Mouse (Mus musculus) kidney, postnatal 0 days (tissue): ENCODE data around the gene Eya2. TPM values are rescaled to one million over a fixed set of nuclear protein-coding genes. Genes with fewer than 3 reads are reported as not detected.
A peak's percentile ranks its signal among the peaks of the same experiment; 100 is the strongest.

Experiments
- ATAC-seq: fragments of 200-750 bp; cut with Nextera tagmentation; replicated peaks from 2 replicates; pipeline ENCODE4 v1.8.0; 2017; ENCODE audit warnings: low read depth, moderate number of reproducible peaks, moderate TSS enrichment, moderate library complexity; ENCODE audit not compliant: low FRiP score
- DNase-seq: peaks from one replicate; pipeline ENCODE4 v3.0.0-alpha.2; 2016; ENCODE audit warnings: low spot score
- H3K27ac ChIP-seq: fragments of 300-500 bp; sonication (generic); 2 replicates; pipeline ENCODE4 v1.5.1; 2014; ENCODE audit warnings: mild to moderate bottlenecking
- H3K27me3 ChIP-seq: fragments of 300-500 bp; sonication (generic); 2 replicates; pipeline ENCODE4 v1.6.1; 2014; ENCODE audit warnings: low read length, mixed read lengths; ENCODE audit not compliant: insufficient read depth
- H3K36me3 ChIP-seq: fragments of 300-500 bp; sonication (generic); 2 replicates; pipeline ENCODE4 v1.6.1; 2014; ENCODE audit warnings: low read length, mixed read lengths; ENCODE audit not compliant: insufficient read depth
- H3K4me1 ChIP-seq: fragments of 300-500 bp; sonication (generic); replicated peaks from 2 replicates; pipeline ENCODE4 v1.6.1; 2014; ENCODE audit warnings: antibody characterized with exemption, low read length, mixed read lengths; ENCODE audit not compliant: insufficient read depth
- H3K4me2 ChIP-seq: fragments of 300-500 bp; sonication (generic); 2 replicates; pipeline ENCODE4 v1.6.1; 2014; ENCODE audit warnings: mild to moderate bottlenecking, low read length, moderate library complexity, mixed read lengths
- H3K4me3 ChIP-seq: fragments of 300-500 bp; sonication (generic); replicated peaks from 2 replicates; pipeline ENCODE4 v1.5.1; 2014; ENCODE audit warnings: low read depth, low read length
- H3K9ac ChIP-seq: fragments of 300-500 bp; sonication (generic); 2 replicates; pipeline ENCODE4 v1.6.1; 2014; ENCODE audit warnings: low read depth, low read length
- H3K9me3 ChIP-seq: fragments of 300-500 bp; sonication (generic); replicated peaks from 2 replicates; pipeline ENCODE4 v1.6.1; 2016; ENCODE audit warnings: low read length, inconsistent platforms, mixed read lengths
- CTCF ChIP-seq: IDR thresholded peaks from 2 replicates; pipeline ENCODE4 v1.5.1; 2016; ENCODE audit warnings: antibody characterized with exemption, low read depth, mild to moderate bottlenecking, moderate library complexity
- WGBS: fragments of 180-500 bp; shearing (Covaris S2); extraction: QIAGEN DNeasy Blood & Tissue Kit; methylation state at CpG from one replicate; pipeline ENCODE4 v1.1.7; 2014; 5-methylcytosine and 5-hydroxymethylcytosine counted together
- polyA plus RNA-seq: library from polyadenylated mRNA; unstranded; fragments of >200 nt; fragmentation: Nextera tagmentation; extraction: Ambion mirVana; gene quantifications from 2 replicates; pipeline ENCODE4 v1.2.1, GENCODE M21; 2015

Eya2 gene
- polyA plus RNA-seq, 1 experiment from 2014 or later: 6.3 TPM

DNA sequence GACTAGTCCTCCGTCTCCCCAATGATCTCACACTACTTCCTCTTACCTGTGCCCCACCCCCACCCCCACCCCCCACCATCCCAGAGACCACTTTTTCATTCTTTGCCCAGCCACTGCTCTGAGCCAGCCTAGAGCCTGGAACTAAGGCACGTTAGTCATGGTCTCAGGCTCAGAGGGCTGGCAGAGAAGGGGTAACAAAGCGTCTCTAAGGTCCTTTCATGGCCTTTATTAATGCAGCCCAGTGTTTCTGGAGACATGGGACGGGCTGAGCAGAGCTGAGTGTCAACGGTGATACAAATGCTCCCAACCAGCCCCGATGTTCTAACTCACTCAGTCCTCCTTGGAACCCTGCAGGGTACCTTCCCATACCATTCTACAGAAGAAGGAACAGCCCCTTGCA is 30.2 kb upstream of the Eya2 start:
- no peak overlapping the region for H3K27ac ChIP-seq
- H3K9ac ChIP-seq: no peak overlapping the region
- H3K4me1 ChIP-seq: 0 out of 2 replicates have a peak, but pooled peaks cover 4% of the 10 kb centered on the region
- DNase-seq (no peak), ATAC-seq (no peak)
- no peak for TF ChIP-seq CTCF
- no peaks in the 10 kb centered on the region for H3K9me3 ChIP-seq
- H3K36me3 ChIP-seq: no peaks in the 10 kb centered on the region
- WGBS: 69% methylated on average over 6 of the region's 6 CpGs
- no peak overlapping the region for H3K4me3 ChIP-seq
- H3K4me2 ChIP-seq: no peak overlapping the region
- no peaks in the 10 kb centered on the region for H3K27me3 ChIP-seq

DNA sequence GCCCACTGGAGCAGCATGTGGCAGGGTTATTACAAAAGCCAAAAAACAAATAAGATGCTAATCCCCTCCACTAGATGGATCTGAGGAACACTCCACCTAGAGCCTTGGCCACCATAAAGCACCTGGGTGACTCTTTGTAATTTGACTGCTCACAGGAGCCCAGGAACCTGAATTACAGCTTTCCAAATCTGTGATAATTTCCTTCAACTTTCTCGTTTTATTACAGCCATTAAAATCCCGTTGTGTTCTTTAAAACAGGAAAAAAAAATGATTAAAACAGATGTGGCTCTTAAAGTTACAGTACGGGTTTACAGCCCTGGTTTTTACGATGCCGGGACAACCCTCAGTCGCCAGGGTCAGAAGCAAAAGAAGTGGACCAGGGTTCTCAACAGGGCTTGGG is 27.9 kb upstream of the Eya2 start:
- DNase-seq (peak; percentile 19), ATAC-seq (no peak)
- 29% methylated on average over 6 of the region's 6 CpGs for WGBS
- Histone ChIP-seq H3K27me3 (no peaks in the 10 kb centered on the region), H3K9me3 (no peaks in the 10 kb centered on the region), H3K36me3 (no peaks in the 10 kb centered on the region), H3K27ac (no peak overlapping the region), H3K4me1 (0 out of 2 replicates have a peak, but pooled peaks cover 4% of the 10 kb centered on the region), H3K4me2 (no peak overlapping the region), H3K4me3 (no peak overlapping the region), H3K9ac (no peak overlapping the region)
- TF ChIP-seq CTCF: no peak

DNA sequence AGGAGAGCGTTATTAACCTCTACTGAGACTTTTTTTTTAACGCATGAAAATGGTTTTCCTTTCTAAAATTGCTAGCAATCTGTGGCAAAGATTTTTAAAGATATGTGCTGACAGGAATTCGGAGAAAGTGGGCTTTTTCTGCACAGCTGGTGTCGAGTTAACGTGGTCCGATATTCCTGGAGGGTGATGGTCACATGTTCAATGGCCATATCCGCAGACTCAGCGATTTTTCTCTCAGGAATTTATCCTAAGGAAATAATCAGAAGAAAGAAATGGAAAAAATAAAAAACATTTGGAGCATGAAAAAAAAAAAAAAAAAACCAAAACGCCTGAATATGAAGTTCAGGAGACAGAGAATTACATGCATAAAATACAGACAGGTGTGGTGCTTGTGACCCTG is 27.0 kb upstream of the Eya2 start:
- H3K27ac ChIP-seq: no peak overlapping the region
- H3K36me3 ChIP-seq: no peaks in the 10 kb centered on the region
- ATAC-seq (no peak), DNase-seq (no peak)
- H3K4me2 ChIP-seq: no peak overlapping the region
- H3K9ac ChIP-seq: no peak overlapping the region
- H3K9me3 ChIP-seq: no peaks in the 10 kb centered on the region
- WGBS: 63% methylated on average over 9 of the region's 9 CpGs
- no peak overlapping the region for H3K4me3 ChIP-seq
- H3K4me1 ChIP-seq: 0 out of 2 replicates have a peak, but pooled peaks cover 4% of the 10 kb centered on the region
- H3K27me3 ChIP-seq: no peaks in the 10 kb centered on the region
- no peak for TF ChIP-seq CTCF

DNA sequence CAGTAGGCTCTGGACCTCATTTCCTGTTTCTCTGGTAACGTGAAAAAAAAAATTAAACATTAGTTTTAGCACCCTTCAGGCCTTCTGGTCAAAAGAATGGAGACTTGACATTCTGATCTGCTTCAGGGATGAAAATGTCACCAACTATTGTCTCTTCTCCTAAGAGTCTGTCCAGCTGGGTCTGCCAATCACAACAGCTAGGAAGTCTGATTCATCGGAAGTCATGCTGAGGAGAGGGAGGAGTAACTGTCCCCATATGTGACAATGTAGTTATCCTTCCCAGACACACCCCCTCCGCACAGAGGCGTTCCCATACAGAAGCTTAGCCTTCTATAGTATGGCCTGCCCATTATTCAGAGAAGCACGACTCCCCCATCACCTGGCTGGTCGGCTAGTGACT is 25.9 kb upstream of the Eya2 start:
- Histone ChIP-seq H3K4me1 (no peaks in the 10 kb centered on the region), H3K4me3 (no peak overlapping the region), H3K9ac (no peak overlapping the region), H3K9me3 (no peaks in the 10 kb centered on the region), H3K4me2 (no peak overlapping the region), H3K27ac (no peak overlapping the region), H3K27me3 (no peaks in the 10 kb centered on the region), H3K36me3 (no peaks in the 10 kb centered on the region)
- ATAC-seq (no peak), DNase-seq (no peak)
- no peak for TF ChIP-seq CTCF
- WGBS: 62% methylated on average over 6 of the region's 6 CpGs

DNA sequence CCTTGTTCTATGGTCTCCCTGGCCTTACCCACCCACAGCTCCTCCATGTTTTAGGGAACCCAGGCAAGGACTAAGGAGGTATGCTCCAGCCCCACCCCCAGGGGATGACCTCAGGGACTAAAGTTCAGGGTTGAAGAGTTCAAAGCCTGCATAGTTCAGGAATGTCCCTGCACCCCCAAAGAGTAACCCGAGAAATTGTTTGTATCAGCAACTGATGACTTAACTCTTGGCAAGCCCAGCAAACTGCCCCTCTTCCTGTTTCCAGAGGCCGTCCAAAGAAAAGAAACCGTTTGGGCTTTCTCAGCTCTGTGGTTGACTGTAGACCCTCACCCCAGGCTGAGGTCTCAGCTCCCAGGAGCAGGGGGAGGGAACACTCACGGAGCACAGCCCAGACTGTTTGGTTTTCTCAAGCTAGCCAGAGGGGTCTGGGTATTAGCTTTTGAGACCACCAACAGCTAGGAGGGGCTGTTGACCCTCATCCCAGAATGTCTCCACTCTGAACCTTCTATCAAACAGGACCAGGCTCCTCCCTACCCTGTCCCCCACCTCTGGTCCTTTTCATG is 23.5 kb upstream of the Eya2 start:
- Histone ChIP-seq H3K36me3 (no peaks in the 10 kb centered on the region), H3K27me3 (no peaks in the 10 kb centered on the region), H3K4me2 (no peak overlapping the region), H3K4me3 (no peak overlapping the region), H3K4me1 (no peaks in the 10 kb centered on the region), H3K9ac (no peak overlapping the region), H3K27ac (0 out of 2 replicates have a peak overlapping the region, but pooled peaks have one; percentile 5), H3K9me3 (no peaks in the 10 kb centered on the region)
- DNase-seq (peak; percentile 82), ATAC-seq (0 out of 2 replicates have a peak, but pooled peaks have one; percentile 21)
- 14% methylated on average over 4 of the region's 4 CpGs for WGBS
- no peak for TF ChIP-seq CTCF

DNA sequence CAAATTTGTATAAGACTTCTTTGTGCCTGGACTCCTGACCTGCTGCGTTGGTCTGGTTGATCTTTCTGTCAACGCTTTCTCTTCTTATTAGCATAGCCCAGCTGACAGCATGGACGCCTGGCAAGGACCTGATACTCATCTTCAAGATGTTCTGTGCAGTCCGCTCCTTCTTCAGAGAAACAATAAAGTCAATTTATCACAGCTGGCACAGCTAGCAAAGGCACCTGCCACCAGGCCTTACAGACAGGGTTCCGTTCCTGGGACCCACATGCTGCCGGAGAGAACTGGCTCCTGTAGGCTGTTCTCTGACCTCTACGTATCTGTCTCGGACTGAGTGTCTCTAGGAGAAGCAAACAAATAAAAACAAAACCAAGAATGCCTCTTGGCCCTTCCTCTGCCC is 11.8 kb upstream of the Eya2 start:
- H3K27ac ChIP-seq: no peak overlapping the region
- no peak for TF ChIP-seq CTCF
- H3K9ac ChIP-seq: no peak overlapping the region
- no peak overlapping the region for H3K4me3 ChIP-seq
- H3K36me3 ChIP-seq: no peaks in the 10 kb centered on the region
- H3K4me1 ChIP-seq: no peaks in the 10 kb centered on the region
- 71% methylated on average over 8 of the region's 8 CpGs for WGBS
- no peaks in the 10 kb centered on the region for H3K27me3 ChIP-seq
- no peaks in the 10 kb centered on the region for H3K9me3 ChIP-seq
- no peak for DNase-seq
- ATAC-seq: no peak
- H3K4me2 ChIP-seq: no peak overlapping the region

DNA sequence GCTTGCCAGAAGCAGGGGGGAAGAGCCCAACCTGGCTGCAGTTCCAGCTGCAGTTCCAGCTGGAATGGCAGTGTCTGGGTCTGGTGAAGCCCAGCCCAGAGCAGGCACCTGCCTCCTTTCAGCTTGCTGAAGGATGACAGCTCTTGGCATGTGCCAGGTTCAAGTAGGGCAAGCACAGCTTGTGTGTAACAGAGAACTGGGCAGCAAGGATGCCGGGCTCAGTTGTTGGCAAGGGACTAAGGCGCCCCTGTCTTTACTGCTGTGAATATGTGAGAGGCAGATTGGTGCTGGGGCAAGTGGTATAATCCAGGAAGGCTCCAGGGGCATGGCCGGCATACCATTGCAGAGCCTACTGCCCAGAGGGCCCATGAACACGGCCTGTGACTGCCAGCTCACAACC is 11.3 kb upstream of the Eya2 start:
- Histone ChIP-seq H3K4me1 (no peaks in the 10 kb centered on the region), H3K4me3 (no peak overlapping the region), H3K9me3 (no peaks in the 10 kb centered on the region), H3K36me3 (no peaks in the 10 kb centered on the region), H3K27me3 (no peaks in the 10 kb centered on the region), H3K9ac (no peak overlapping the region), H3K27ac (no peak overlapping the region), H3K4me2 (no peak overlapping the region)
- WGBS: 80% methylated on average over 4 of the region's 4 CpGs
- ATAC-seq: 0 out of 2 replicates have a peak, but pooled peaks have one; percentile 33
- no peak for TF ChIP-seq CTCF
- DNase-seq: no peak
